Mouse (Mus musculus) midbrain, embryonic 15.5 days (tissue): ENCODE measurements at regions not wholly inside any gene's neighbourhood (a gene's known extent, or its start where the extent isn't known, plus 50 kb on each side); places are given as distances from the start of the nearest gene placed in this dataset.

ENCODE experiments used
- ATAC-seq: fragments of 200-750 bp; cut with Nextera tagmentation; replicated peaks from 2 replicates; pipeline ENCODE4 v1.8.0; 2017; ENCODE audit warnings: moderate TSS enrichment
- H3K27ac ChIP-seq: fragments of 300-500 bp; sonication (generic); 2 replicates; pipeline ENCODE4 v1.5.1; 2015; ENCODE audit warnings: mild to moderate bottlenecking, inconsistent platforms
- H3K27me3 ChIP-seq: fragments of 300-500 bp; sonication (generic); replicated peaks from 2 replicates; pipeline ENCODE4 v1.6.1; 2015; ENCODE audit warnings: inconsistent platforms
- H3K36me3 ChIP-seq: fragments of 300-500 bp; sonication (generic); replicated peaks from 2 replicates; pipeline ENCODE4 v1.6.1; 2015; ENCODE audit warnings: inconsistent platforms
- H3K4me1 ChIP-seq: fragments of 300-500 bp; sonication (generic); 2 replicates; pipeline ENCODE4 v1.6.1; 2015; ENCODE audit warnings: inconsistent platforms
- H3K4me2 ChIP-seq: fragments of 300-500 bp; sonication (generic); 2 replicates; pipeline ENCODE4 v1.6.1; 2015; ENCODE audit warnings: inconsistent platforms, mild to moderate bottlenecking, moderate library complexity
- H3K4me3 ChIP-seq: fragments of 300-500 bp; sonication (generic); 2 replicates; pipeline ENCODE4 v1.5.1; 2015; ENCODE audit warnings: mild to moderate bottlenecking, inconsistent platforms
- H3K9ac ChIP-seq: fragments of 300-500 bp; sonication (generic); 2 replicates; pipeline ENCODE4 v1.6.1; 2015; ENCODE audit warnings: mild to moderate bottlenecking, inconsistent platforms
- H3K9me3 ChIP-seq: fragments of 300-500 bp; sonication (generic); 2 replicates; pipeline ENCODE4 v1.6.1; 2016; ENCODE audit warnings: inconsistent platforms
- WGBS: fragments of 180-500 bp; shearing (Covaris S2); methylation state at CpG from one replicate; pipeline ENCODE4 v1.1.7; 2015; ENCODE audit warnings: mixed read lengths; 5-methylcytosine and 5-hydroxymethylcytosine counted together

DNA sequence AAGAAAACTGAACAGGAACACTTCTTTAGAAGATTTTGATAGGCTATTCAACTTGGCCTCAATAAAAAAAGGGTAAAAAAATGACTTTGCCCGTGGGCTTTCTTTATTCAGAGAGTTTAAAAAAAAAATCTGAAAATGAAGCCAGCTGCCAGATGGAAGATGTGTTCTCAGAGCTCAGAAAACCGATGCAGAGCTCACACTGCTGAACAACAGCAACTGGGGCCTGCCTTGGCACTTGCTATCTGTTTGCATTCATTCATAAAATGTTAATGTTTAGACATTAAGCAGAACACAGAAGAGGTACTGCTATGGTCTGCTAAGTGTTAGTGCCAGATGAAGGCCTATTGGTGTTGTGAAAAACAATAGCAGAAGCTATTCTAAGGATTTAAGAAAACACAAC is 173.8 kb upstream of the Smc2 start:
- Histone ChIP-seq H3K4me3 (no peak overlapping the region), H3K36me3 (no peaks in the 10 kb centered on the region), H3K27me3 (no peaks in the 10 kb centered on the region), H3K4me1 (no peaks in the 10 kb centered on the region), H3K9ac (no peak overlapping the region), H3K27ac (no peak overlapping the region), H3K9me3 (no peaks in the 10 kb centered on the region), H3K4me2 (no peak overlapping the region)
- WGBS: 30% methylated on average over 2 of the region's 2 CpGs
- ATAC-seq: no peak

DNA sequence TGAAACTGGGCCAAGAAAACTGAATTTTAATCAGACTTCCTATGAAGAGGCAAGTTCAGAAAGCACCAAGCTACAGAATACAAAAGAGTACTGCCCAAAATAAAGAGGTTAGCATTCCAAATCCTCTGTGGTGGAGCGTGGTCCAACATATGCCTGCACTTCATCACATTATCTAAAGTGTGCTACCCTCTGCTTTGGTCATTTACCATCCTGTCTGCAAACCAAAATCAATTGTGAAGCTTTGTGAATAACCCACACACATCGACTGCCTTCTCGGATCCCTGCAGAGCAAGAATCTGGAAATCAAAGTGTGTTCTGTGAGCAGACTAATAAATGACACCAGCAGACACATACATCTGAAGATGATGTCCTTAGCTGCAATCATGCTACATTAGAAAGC is 156.6 kb upstream of the Smc2 start:
- WGBS: 26% methylated on average over 3 of the region's 3 CpGs
- H3K4me1 ChIP-seq: peaks cover 7% of the 10 kb centered on the region; the same call in 1 of the 2 replicates
- H3K4me3 ChIP-seq: no peak overlapping the region
- ATAC-seq: peak; percentile 56
- no peak overlapping the region for H3K9ac ChIP-seq
- H3K27me3 ChIP-seq: no peaks in the 10 kb centered on the region
- no peaks in the 10 kb centered on the region for H3K36me3 ChIP-seq
- H3K4me2 ChIP-seq: no peak overlapping the region
- H3K27ac ChIP-seq: peak overlapping the region; percentile 45; the same call in 1 of the 2 replicates
- H3K9me3 ChIP-seq: no peaks in the 10 kb centered on the region

DNA sequence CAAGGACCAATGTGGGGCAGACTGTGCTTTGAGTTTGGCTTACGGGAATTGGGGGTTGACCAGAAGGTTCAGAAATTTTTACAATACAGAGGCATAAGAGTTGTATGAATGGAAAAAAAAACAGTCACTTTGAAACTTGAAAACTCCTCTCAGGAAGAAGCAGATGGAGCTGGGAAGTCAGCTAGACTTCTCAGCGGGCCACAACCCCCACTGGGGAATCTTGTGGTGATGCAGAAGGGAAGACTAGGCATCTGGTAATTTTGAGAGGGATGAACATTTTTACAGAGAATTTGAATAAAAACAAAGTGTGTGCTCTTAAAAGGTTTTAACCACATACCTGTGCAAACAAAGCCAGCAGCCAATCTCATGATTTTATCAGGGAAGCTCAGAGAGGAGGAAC is 154.1 kb upstream of the Smc2 start:
- H3K9me3 ChIP-seq: no peaks in the 10 kb centered on the region
- H3K4me1 ChIP-seq: peaks cover 7% of the 10 kb centered on the region; the same call in 1 of the 2 replicates
- H3K36me3 ChIP-seq: no peaks in the 10 kb centered on the region
- H3K4me2 ChIP-seq: no peak overlapping the region
- no peaks in the 10 kb centered on the region for H3K27me3 ChIP-seq
- 85% methylated on average over 2 of the region's 2 CpGs for WGBS
- H3K9ac ChIP-seq: no peak overlapping the region
- no peak for ATAC-seq
- H3K27ac ChIP-seq: no peak overlapping the region
- H3K4me3 ChIP-seq: no peak overlapping the region

DNA sequence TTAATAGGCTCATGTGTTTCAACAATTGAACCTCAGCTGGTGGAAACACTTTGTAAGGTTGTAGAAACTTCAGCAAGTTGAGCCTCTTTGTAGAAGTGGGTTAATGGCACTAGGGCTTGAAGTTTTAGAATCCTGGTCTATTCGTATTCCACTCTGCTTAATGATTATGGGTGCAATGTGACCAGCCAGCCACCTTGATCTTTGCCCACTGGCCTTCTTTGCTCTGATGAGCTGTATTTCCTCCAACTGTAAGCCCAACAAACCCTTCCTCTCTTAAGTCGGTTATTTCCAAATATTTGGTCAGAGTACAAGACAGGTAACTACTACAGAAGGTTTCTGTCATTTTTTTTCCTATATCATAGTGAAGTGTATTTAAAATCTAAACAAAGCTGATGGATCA is 145.4 kb upstream of the Smc2 start:
- H3K27me3 ChIP-seq: no peaks in the 10 kb centered on the region
- H3K4me2 ChIP-seq: no peak overlapping the region
- no peaks in the 10 kb centered on the region for H3K9me3 ChIP-seq
- ATAC-seq: no peak
- no peaks in the 10 kb centered on the region for H3K36me3 ChIP-seq
- 89% methylated on average over 2 of the region's 2 CpGs for WGBS
- H3K4me1 ChIP-seq: no peaks in the 10 kb centered on the region
- no peak overlapping the region for H3K27ac ChIP-seq
- H3K4me3 ChIP-seq: no peak overlapping the region
- H3K9ac ChIP-seq: no peak overlapping the region

DNA sequence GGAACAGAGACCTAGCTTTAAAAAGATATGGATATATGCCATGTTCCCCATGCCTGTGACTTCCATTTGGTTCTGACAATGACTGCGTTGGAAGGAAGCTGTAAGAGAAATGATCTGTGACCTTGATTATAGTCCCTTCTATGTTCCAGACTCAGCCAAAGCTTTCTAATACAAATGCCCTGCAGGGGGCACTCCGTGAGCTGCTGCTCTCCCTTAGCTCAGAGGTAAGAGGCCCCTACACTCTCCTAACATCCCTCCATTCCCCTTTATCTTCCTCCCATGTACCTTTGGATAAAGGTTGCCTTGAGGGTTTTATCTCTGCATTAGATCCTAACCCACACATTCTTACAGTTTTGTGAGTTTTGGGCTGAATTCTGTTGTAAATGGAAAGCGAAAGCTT is 139.8 kb upstream of the Smc2 start:
- H3K27ac ChIP-seq: no peak overlapping the region
- no peaks in the 10 kb centered on the region for H3K9me3 ChIP-seq
- H3K9ac ChIP-seq: no peak overlapping the region
- no peak overlapping the region for H3K4me2 ChIP-seq
- ATAC-seq: no peak
- H3K36me3 ChIP-seq: no peaks in the 10 kb centered on the region
- WGBS: 53% methylated on average over 3 of the region's 3 CpGs
- H3K4me3 ChIP-seq: no peak overlapping the region
- no peaks in the 10 kb centered on the region for H3K27me3 ChIP-seq
- H3K4me1 ChIP-seq: no peaks in the 10 kb centered on the region

DNA sequence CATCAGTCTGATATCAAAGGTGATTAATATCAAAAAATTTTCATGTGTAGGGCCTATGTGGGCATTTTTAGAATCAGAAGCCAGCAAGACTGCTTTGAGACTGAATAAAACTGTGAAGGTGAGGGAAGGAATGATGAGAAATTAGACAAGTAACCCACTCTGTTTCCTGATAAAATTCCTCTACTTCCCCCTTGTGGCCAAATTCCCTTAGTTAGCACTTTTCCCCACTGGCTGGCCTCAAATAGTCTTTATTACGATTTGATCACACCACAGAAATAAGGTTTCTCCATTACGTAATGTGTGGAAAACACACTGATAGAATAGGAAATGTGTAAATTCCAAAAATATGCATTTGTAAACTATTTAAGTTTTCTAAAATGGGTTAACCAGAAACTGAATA is 137.4 kb upstream of the Smc2 start:
- H3K27me3 ChIP-seq: no peaks in the 10 kb centered on the region
- no peaks in the 10 kb centered on the region for H3K36me3 ChIP-seq
- H3K9me3 ChIP-seq: no peaks in the 10 kb centered on the region
- no peak for ATAC-seq
- H3K9ac ChIP-seq: no peak overlapping the region
- no peak overlapping the region for H3K4me2 ChIP-seq
- no peak overlapping the region for H3K4me3 ChIP-seq
- H3K4me1 ChIP-seq: no peaks in the 10 kb centered on the region
- WGBS: 72% methylated on average over 2 of the region's 2 CpGs
- no peak overlapping the region for H3K27ac ChIP-seq

DNA sequence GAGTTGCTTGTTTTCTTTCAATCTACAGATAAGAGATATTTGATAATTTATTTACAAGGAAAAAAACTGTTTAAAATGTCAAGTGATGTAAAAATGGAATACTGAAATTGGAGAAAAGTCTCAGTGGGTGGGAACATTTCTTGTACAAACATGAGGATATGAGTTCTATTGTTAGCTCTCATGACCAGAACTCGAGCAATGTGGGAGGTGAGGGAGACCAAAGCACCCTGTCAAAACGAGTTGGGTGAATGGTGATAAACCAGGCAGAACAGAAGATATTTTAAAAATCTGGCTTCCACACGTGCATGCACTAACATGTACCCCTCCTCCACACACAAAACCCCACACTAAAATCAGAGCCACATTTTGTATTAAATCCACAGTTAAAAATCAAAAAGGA is 114.7 kb upstream of the Smc2 start:
- no peak overlapping the region for H3K9ac ChIP-seq
- no peak overlapping the region for H3K27ac ChIP-seq
- no peak overlapping the region for H3K4me3 ChIP-seq
- H3K36me3 ChIP-seq: no peaks in the 10 kb centered on the region
- no peaks in the 10 kb centered on the region for H3K4me1 ChIP-seq
- no peaks in the 10 kb centered on the region for H3K9me3 ChIP-seq
- 55% methylated on average over 3 of the region's 3 CpGs for WGBS
- ATAC-seq: no peak
- no peaks in the 10 kb centered on the region for H3K27me3 ChIP-seq
- no peak overlapping the region for H3K4me2 ChIP-seq

DNA sequence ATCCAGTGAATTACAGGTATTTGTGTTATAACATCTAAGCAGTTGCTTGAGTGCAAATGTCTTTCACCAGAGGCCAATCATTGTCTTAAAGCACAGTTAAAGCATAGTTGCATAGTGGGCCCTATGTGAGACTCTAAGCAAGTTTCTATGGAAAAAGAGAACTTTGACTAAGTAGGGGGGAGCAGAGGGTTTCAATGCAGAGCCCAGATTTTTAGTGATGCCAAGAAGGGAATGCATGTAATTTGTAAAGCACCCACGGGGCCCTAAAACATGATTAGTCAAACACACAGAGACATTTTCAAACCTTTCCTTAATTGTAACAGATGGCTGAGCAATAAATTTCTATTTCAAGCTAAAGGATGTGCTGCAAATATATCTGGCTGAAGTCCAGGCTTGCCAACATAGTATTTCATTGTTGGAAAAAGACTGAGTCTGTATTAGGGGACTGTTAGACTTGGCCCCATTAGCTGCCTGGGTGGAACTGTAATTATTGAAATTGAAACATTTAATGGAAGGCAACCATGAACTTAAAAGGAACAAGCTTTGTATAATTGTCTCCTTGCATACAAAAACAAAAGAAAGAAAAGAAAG is 107.6 kb upstream of the Smc2 start:
- no peak for ATAC-seq
- 63% methylated on average over 1 of the region's 1 CpGs for WGBS

DNA sequence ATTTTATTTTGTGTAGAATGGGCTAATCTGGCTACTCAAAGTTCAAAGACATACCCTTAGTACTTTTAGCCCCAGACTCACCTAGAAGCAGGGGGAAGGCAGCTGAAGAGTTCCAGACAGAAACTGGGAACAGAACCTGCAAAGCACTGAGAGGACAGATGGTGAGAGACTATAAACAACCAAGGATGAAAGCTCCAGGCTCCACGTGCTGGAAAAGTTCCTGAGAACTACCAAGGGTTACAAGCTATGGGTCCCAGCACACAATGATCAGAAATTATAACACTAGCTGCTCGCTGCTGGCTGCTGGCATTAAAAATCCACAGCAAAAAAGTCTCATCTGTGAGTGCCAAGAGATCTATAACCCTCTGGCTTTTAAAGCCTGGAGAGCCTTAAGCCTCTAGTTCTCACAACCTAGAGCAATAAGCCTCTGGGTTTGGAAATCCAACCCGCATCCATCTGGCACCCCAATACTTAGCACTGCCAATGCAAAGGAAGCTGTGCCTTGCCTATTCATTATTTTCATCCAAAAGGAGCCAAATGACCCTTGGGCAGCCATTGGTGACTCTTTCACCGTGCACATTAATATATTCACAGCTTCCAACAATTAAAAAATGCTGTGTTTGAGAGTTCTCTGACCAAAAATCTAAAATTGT is 102.6 kb upstream of the Smc2 start:
- Histone ChIP-seq H3K4me3 (no peak overlapping the region), H3K27ac (no peak overlapping the region), H3K9me3 (no peaks in the 10 kb centered on the region), H3K4me1 (no peaks in the 10 kb centered on the region), H3K9ac (no peak overlapping the region), H3K27me3 (no peaks in the 10 kb centered on the region), H3K36me3 (no peaks in the 10 kb centered on the region), H3K4me2 (no peak overlapping the region)
- no peak for ATAC-seq
- WGBS: 80% methylated on average over 4 of the region's 4 CpGs

More for the DNA sequence above, 107.6 kb upstream of the Smc2 start:
- Histone ChIP-seq H3K4me3 (no peak overlapping the region), H3K4me1 (no peaks in the 10 kb centered on the region), H3K4me2 (no peak overlapping the region), H3K27me3 (no peaks in the 10 kb centered on the region), H3K27ac (no peak overlapping the region), H3K9ac (no peak overlapping the region), H3K36me3 (no peaks in the 10 kb centered on the region), H3K9me3 (no peaks in the 10 kb centered on the region)

DNA sequence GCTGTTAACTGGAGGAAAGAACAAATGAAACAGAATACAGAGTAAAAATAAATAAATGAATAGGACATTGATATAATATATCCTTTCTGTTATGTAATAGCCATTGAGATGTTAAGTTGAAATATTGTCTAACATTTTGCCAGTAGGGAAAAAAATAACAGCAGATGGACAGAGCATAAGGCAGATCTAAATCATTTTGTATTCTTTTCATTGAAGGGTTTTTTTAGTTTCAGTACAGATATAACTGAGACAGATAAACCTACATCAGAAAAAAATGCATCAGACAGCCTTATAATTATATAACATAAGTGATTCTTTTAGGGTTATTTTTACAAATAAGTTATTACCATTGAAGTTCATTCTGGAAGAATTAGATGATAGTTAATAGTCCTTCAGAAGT is 97.8 kb upstream of the Smc2 start:
- no peaks in the 10 kb centered on the region for H3K27me3 ChIP-seq
- no peak overlapping the region for H3K4me3 ChIP-seq
- H3K9me3 ChIP-seq: no peaks in the 10 kb centered on the region
- no peak for ATAC-seq
- no peaks in the 10 kb centered on the region for H3K4me1 ChIP-seq
- no peak overlapping the region for H3K4me2 ChIP-seq
- no peak overlapping the region for H3K27ac ChIP-seq
- H3K9ac ChIP-seq: no peak overlapping the region
- H3K36me3 ChIP-seq: no peaks in the 10 kb centered on the region

DNA sequence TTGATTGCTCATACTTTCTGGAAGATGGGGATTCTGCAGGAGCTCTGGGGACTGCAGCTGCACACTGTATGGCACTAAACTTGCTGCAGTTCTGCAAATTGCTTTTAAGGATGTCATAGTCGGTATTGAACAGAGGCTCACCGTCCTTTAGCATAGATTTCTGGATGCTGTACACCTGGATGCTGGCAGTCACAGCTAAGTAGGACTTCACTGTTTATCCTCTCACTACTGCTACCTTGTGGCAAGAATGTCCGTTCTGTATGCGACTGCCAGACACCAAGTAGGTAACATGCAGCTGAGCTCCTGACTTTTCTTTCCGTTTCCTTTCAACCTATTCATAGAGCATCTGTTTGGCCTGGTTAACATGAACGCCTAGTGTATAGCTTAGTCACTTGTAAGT is 77.3 kb upstream of the Smc2 start:
- 61% methylated on average over 6 of the region's 6 CpGs for WGBS

DNA sequence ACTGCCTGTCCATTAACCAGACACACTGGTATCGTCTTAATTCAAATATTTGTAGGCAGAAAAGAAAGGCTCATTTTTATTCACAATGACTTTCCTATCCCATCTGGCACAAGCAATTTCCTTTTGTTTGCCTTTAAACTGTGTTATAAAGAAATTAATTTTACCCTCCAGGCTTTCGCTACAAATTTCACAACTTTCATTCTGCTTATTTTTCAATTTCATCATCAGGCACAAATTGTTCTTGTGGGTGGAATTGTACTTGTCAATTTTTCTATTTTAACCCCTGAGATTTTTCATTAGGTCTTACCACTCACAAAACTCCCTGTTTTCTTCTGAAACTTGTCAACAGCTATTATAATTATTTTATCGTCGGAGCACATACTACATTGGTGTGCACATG is 73.2 kb upstream of the Smc2 start:
- no peak overlapping the region for H3K27ac ChIP-seq
- 77% methylated on average over 4 of the region's 4 CpGs for WGBS
- H3K4me2 ChIP-seq: no peak overlapping the region
- H3K4me1 ChIP-seq: no peaks in the 10 kb centered on the region
- ATAC-seq: no peak
- no peaks in the 10 kb centered on the region for H3K9me3 ChIP-seq
- H3K36me3 ChIP-seq: no peaks in the 10 kb centered on the region
- no peak overlapping the region for H3K9ac ChIP-seq
- no peaks in the 10 kb centered on the region for H3K27me3 ChIP-seq
- H3K4me3 ChIP-seq: no peak overlapping the region

More for the DNA sequence above, 77.3 kb upstream of the Smc2 start:
- H3K4me2 ChIP-seq: no peak overlapping the region
- no peaks in the 10 kb centered on the region for H3K4me1 ChIP-seq
- H3K27ac ChIP-seq: no peak overlapping the region
- H3K9me3 ChIP-seq: no peaks in the 10 kb centered on the region
- no peaks in the 10 kb centered on the region for H3K36me3 ChIP-seq
- no peak for ATAC-seq
- H3K9ac ChIP-seq: no peak overlapping the region
- no peak overlapping the region for H3K4me3 ChIP-seq
- H3K27me3 ChIP-seq: no peaks in the 10 kb centered on the region

DNA sequence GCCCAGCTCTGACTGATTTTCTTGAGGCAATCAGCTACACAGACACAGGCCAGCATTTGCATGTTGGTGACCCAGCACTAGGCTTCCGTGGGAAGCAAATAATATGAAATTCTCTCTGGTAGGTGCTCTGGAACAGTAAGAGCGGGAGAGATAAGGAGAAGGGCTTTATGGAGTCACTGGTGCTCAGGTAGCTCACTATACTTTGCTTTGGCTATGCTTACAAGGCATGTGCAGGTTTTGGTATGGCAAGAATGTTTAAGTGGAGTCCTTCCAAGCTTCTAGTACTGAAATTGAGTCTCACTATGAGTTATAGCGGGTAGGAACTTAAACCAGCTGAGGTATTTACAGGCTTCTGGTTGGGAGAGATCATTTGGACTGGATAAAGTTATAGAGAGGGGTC is 70.5 kb upstream of the Smc2 start:
- 89% methylated on average over 3 of the region's 3 CpGs for WGBS
- Histone ChIP-seq H3K4me2 (no peak overlapping the region), H3K27ac (no peak overlapping the region), H3K27me3 (no peaks in the 10 kb centered on the region), H3K9ac (no peak overlapping the region), H3K4me3 (no peak overlapping the region), H3K4me1 (no peaks in the 10 kb centered on the region), H3K36me3 (no peaks in the 10 kb centered on the region), H3K9me3 (no peaks in the 10 kb centered on the region)
- no peak for ATAC-seq
